Mouse (Mus musculus) hindbrain, postnatal 0 days (tissue): Measurements from ENCODE around the gene Spats2l. TPM values are rescaled to one million over a fixed set of nuclear protein-coding genes. Genes with fewer than 3 reads are reported as not detected.

ENCODE experiments used
- ATAC-seq: fragments of 200-750 bp; cut with Nextera tagmentation; 2 replicates; pipeline ENCODE4 v1.8.0; 2017; ENCODE audit warnings: mild to moderate bottlenecking, moderate TSS enrichment, moderate library complexity
- DNase-seq: peaks from one replicate; pipeline ENCODE4 v3.0.0-alpha.2; 2015; ENCODE audit warnings: low spot score
- H3K27ac ChIP-seq: fragments of 300-500 bp; sonication (generic); 2 replicates; pipeline ENCODE4 v1.5.1; 2014; ENCODE audit warnings: mild to moderate bottlenecking
- H3K27me3 ChIP-seq: fragments of 300-500 bp; sonication (generic); 2 replicates; pipeline ENCODE4 v1.6.1; 2014; ENCODE audit warnings: low read length, mixed read lengths; ENCODE audit not compliant: insufficient read depth
- H3K36me3 ChIP-seq: fragments of 300-500 bp; sonication (generic); 2 replicates; pipeline ENCODE4 v1.6.1; 2014; ENCODE audit warnings: low read length, mixed read lengths; ENCODE audit not compliant: insufficient read depth
- H3K4me1 ChIP-seq: fragments of 300-500 bp; sonication (generic); 2 replicates; pipeline ENCODE4 v1.6.1; 2014; ENCODE audit warnings: antibody characterized with exemption, low read length, mixed read lengths; ENCODE audit not compliant: insufficient read depth
- H3K4me2 ChIP-seq: fragments of 300-500 bp; sonication (generic); 2 replicates; pipeline ENCODE4 v1.6.1; 2014; ENCODE audit warnings: low read depth, mild to moderate bottlenecking, low read length, moderate library complexity, mixed read lengths
- H3K4me3 ChIP-seq: fragments of 300-500 bp; sonication (generic); 2 replicates; pipeline ENCODE4 v1.5.1; 2014; ENCODE audit warnings: low read length
- H3K9ac ChIP-seq: fragments of 300-500 bp; sonication (generic); replicated peaks from 2 replicates; pipeline ENCODE4 v1.6.1; 2014; ENCODE audit warnings: mild to moderate bottlenecking, low read length, moderate library complexity, mixed read lengths
- H3K9me3 ChIP-seq: fragments of 300-500 bp; sonication (generic); 2 replicates; pipeline ENCODE4 v1.6.1; 2016; ENCODE audit warnings: low read length, mixed read lengths
- CTCF ChIP-seq: IDR thresholded peaks from 2 replicates; pipeline ENCODE4 v1.5.1; 2016; ENCODE audit warnings: antibody characterized with exemption, control low read depth, low read depth
- WGBS: fragments of 180-500 bp; shearing (Covaris S2); extraction: QIAGEN DNeasy Blood & Tissue Kit; methylation state at CpG from one replicate; pipeline ENCODE4 v1.1.7; 2014; 5-methylcytosine and 5-hydroxymethylcytosine counted together
- polyA plus RNA-seq: library from polyadenylated mRNA; unstranded; fragments of >200 nt; fragmentation: Nextera tagmentation; extraction: Ambion mirVana; gene quantifications from 2 replicates; pipeline ENCODE4 v1.2.1, GENCODE M21; 2015
- total RNA-seq: library from RNA; depleted of rRNA; stranded (reverse); fragments of >200 nt; gene quantifications from 2 replicates; pipeline ENCODE4 v1.2.3, GENCODE M21; 2014

The Spats2l gene
- total and polyA plus RNA-seq, 2 experiments from 2014 or later: 28.3 to 69.2 TPM

- H3K9ac ChIP-seq: no peak overlapping the region
- H3K27ac ChIP-seq: peak overlapping the region; percentile 68
- H3K36me3 ChIP-seq: no peaks in the 10 kb centered on the region
- H3K27me3 ChIP-seq: no peaks in the 10 kb centered on the region
- no peak overlapping the region for H3K4me3 ChIP-seq
- DNase-seq (peak; percentile 75), ATAC-seq (peak; percentile 84)
- 14% methylated on average over 7 of the region's 7 CpGs for WGBS
- H3K9me3 ChIP-seq: no peaks in the 10 kb centered on the region
- H3K4me2 ChIP-seq: peak overlapping the region; percentile 32
- peaks cover 9% of the 10 kb centered on the region; the same call in 1 of the 2 replicates for H3K4me1 ChIP-seq
- TF ChIP-seq CTCF: peak; percentile 7; the same call in 1 of the 2 replicates
Observed at GRCm38 (mm10) chr1:57875512-57875911, 101.5 kb downstream of the Spats2l start.

GRCm38 (mm10) chr1:57878957-57879356 is 105.0 kb downstream of the Spats2l start:
- TF ChIP-seq CTCF: no peak
- DNase-seq (no peak), ATAC-seq (no peak)
- H3K4me3 ChIP-seq: no peak overlapping the region
- no peaks in the 10 kb centered on the region for H3K27me3 ChIP-seq
- H3K36me3 ChIP-seq: no peaks in the 10 kb centered on the region
- no peaks in the 10 kb centered on the region for H3K9me3 ChIP-seq
- 90% methylated on average over 6 of the region's 6 CpGs for WGBS
- no peak overlapping the region for H3K27ac ChIP-seq
- H3K4me1 ChIP-seq: no peaks in the 10 kb centered on the region
- no peak overlapping the region for H3K4me2 ChIP-seq
- no peak overlapping the region for H3K9ac ChIP-seq

DNA sequence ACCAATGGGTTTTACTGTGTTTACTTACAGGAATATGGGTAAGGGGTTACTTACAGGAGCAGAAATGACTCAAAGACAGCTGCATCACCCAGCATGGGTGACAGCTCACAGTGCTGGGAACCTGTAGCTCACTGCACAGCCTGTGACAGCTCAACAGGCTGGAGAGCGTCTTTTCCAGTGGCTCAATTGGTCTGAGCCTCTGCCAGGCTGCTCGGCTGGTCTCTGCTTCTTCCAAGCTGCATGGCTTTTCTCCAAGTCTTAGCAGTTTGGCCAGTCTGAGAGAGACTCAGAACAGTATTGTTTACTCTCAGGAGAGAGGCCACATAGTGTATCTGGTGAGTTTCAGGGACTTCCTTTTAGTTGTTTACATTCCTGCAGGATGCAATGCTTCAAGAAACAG is 110.9 kb downstream of the Spats2l start:
- peak; percentile 65; the same call in 1 of the 2 replicates for ATAC-seq
- Histone ChIP-seq H3K4me1 (no peaks in the 10 kb centered on the region), H3K27ac (no peak overlapping the region), H3K9ac (no peak overlapping the region), H3K9me3 (no peaks in the 10 kb centered on the region), H3K4me3 (no peak overlapping the region), H3K27me3 (no peaks in the 10 kb centered on the region), H3K4me2 (no peak overlapping the region), H3K36me3 (no peaks in the 10 kb centered on the region)
- DNase-seq: peak; percentile 53
- no peak for TF ChIP-seq CTCF
- 47% methylated on average over 2 of the region's 2 CpGs for WGBS

GRCm38 (mm10) chr1:57889803-57890202 is 115.8 kb downstream of the Spats2l start:
- H3K4me1 ChIP-seq: 0 out of 2 replicates have a peak, but pooled peaks cover 3% of the 10 kb centered on the region
- H3K4me2 ChIP-seq: no peak overlapping the region
- ATAC-seq: no peak
- no peak for DNase-seq
- H3K4me3 ChIP-seq: no peak overlapping the region
- 42% methylated on average over 5 of the region's 5 CpGs for WGBS
- H3K27ac ChIP-seq: no peak overlapping the region
- no peak for TF ChIP-seq CTCF
- H3K9ac ChIP-seq: no peak overlapping the region
- H3K27me3 ChIP-seq: no peaks in the 10 kb centered on the region
- H3K9me3 ChIP-seq: no peaks in the 10 kb centered on the region
- no peaks in the 10 kb centered on the region for H3K36me3 ChIP-seq

DNA sequence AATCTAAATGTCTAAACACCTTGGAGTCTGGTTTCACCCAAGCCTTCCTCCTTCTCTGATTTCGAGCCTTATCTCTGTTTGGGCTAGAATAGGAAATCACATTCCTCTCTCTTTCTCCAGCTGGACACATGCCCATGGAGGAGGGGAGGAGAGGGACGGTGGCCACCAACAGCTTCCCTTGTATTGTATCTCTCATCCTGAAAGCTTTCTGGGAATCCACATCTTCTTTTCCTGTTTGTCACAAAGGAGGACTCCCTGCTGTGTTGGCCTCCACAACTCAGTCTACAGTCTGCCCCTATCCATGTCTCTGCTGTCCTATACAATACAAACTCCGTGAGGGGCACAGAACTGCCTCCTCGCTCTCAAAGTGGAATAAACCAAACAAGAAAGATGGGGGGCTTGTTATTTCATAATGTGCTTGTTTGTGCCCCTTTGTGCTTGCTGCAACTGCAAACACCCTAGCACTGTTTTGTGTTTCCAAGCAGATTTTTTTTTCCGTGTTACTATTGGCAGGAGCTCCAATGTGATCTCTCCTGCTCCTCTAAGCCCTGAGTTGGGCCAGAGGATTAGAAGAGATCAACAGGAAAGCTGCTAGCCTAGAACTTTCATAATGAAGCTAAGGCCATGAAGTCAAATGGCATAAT is 116.4 kb downstream of the Spats2l start:
- Histone ChIP-seq H3K27me3 (no peaks in the 10 kb centered on the region), H3K9me3 (no peaks in the 10 kb centered on the region), H3K4me1 (0 out of 2 replicates have a peak, but pooled peaks cover 3% of the 10 kb centered on the region), H3K4me2 (no peak overlapping the region), H3K9ac (no peak overlapping the region), H3K27ac (peak overlapping the region; percentile 45; the same call in 1 of the 2 replicates), H3K4me3 (no peak overlapping the region), H3K36me3 (no peaks in the 10 kb centered on the region)
- TF ChIP-seq CTCF: no peak
- DNase-seq (peak; percentile 27), ATAC-seq (peak; percentile 67)
- WGBS: 22% methylated on average over 5 of the region's 5 CpGs

GRCm38 (mm10) chr1:57890903-57891267 is 116.9 kb downstream of the Spats2l start:
- Histone ChIP-seq H3K36me3 (no peaks in the 10 kb centered on the region), H3K4me1 (0 out of 2 replicates have a peak, but pooled peaks cover 3% of the 10 kb centered on the region), H3K27ac (peak overlapping the region; percentile 45; the same call in 1 of the 2 replicates), H3K4me2 (no peak overlapping the region), H3K9ac (no peak overlapping the region), H3K27me3 (no peaks in the 10 kb centered on the region), H3K4me3 (no peak overlapping the region), H3K9me3 (no peaks in the 10 kb centered on the region)
- DNase-seq (no peak), ATAC-seq (0 out of 2 replicates have a peak, but pooled peaks have one; percentile 2)
- TF ChIP-seq CTCF: no peak
- 42% methylated on average over 8 of the region's 8 CpGs for WGBS

- H3K36me3 ChIP-seq: peaks cover 9% of the 10 kb centered on the region; the same call in 1 of the 2 replicates
- H3K27me3 ChIP-seq: no peaks in the 10 kb centered on the region
- no peak overlapping the region for H3K9ac ChIP-seq
- WGBS: 77% methylated on average over 3 of the region's 3 CpGs
- H3K4me1 ChIP-seq: no peaks in the 10 kb centered on the region
- DNase-seq: no peak
- H3K4me3 ChIP-seq: no peak overlapping the region
- no peak overlapping the region for H3K27ac ChIP-seq
- no peaks in the 10 kb centered on the region for H3K9me3 ChIP-seq
- TF ChIP-seq CTCF: no peak
- no peak for ATAC-seq
- H3K4me2 ChIP-seq: no peak overlapping the region
Observed at GRCm38 (mm10) chr1:57901494-57901893, 127.5 kb downstream of the Spats2l start.
